Mouse (Mus musculus) olfactory bulb, adult 2 months (tissue): Measurements from ENCODE around the gene Glis3. TPM values are rescaled to one million over a fixed set of nuclear protein-coding genes. Genes with fewer than 3 reads are reported as not detected.

Source experiments
- H3K27ac ChIP-seq: fragments of 200-500 bp; 2 replicates; pipeline ENCODE4 v1.5.1; 2012; ENCODE audit warnings: low read depth, low read length; ENCODE audit not compliant: insufficient read depth
- H3K4me1 ChIP-seq: fragments of 200-500 bp; 2 replicates; pipeline ENCODE4 v1.6.1; 2012; ENCODE audit warnings: low read length; ENCODE audit not compliant: control insufficient read depth, insufficient read depth
- H3K4me3 ChIP-seq: fragments of 200-500 bp; 2 replicates; pipeline ENCODE4 v1.5.1; 2012; ENCODE audit warnings: mild to moderate bottlenecking, low read depth, low read length, moderate library complexity; ENCODE audit not compliant: insufficient read depth
- CTCF ChIP-seq: fragments of 200-500 bp; IDR thresholded peaks from 2 replicates; pipeline ENCODE4 v1.5.1; 2012; ENCODE audit warnings: low read depth, mild to moderate bottlenecking, low read length, moderate library complexity; ENCODE audit not compliant: insufficient read depth
- POLR2A ChIP-seq: fragments of 200-500 bp; IDR thresholded peaks from 2 replicates; pipeline ENCODE4 v1.6.1; 2012; ENCODE audit warnings: mild to moderate bottlenecking, low read depth, low read length, moderate library complexity; ENCODE audit not compliant: insufficient read depth
- WGBS: fragments of 180-500 bp; shearing (Covaris S2); methylation state at CpG from one replicate; pipeline ENCODE4 v1.1.7; 2018; 5-methylcytosine and 5-hydroxymethylcytosine counted together
- polyA plus RNA-seq: library from polyadenylated mRNA; stranded (reverse); fragments of >200 nt; gene quantifications from 2 replicates; pipeline ENCODE4 v1.2.4, GENCODE M21; 2012; ENCODE audit warnings: low replicate concordance; ENCODE audit not compliant: missing spikeins, insufficient read depth, insufficient read length

Gene Glis3
- polyA plus RNA-seq, 1 experiment: not detected

DNA sequence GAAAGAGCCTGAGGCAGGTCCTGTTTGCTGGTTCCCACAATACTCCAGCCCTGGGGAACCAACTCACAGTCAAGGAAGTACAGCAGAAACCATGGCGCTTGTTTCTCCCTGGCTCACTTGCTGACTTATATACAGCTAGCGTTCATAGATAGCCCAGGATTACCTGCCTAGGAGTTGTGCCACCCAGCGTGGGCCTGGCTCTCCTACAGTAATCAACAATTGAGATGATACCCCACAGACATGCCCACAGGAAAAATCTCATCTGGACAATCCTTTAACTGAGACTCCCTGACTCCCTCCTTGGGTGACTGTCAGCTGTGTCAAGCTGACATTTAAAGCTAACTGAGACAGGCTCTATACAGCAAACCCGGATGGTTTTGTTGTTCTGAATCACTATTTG is 405.9 kb downstream of the Glis3 start:
- no peak for TF ChIP-seq CTCF
- no peak for TF ChIP-seq POLR2A
- no peak overlapping the region for H3K27ac ChIP-seq
- WGBS: 90% methylated on average over 4 of the region's 4 CpGs
- H3K4me1 ChIP-seq: no peaks in the 10 kb centered on the region
- H3K4me3 ChIP-seq: no peak overlapping the region

DNA sequence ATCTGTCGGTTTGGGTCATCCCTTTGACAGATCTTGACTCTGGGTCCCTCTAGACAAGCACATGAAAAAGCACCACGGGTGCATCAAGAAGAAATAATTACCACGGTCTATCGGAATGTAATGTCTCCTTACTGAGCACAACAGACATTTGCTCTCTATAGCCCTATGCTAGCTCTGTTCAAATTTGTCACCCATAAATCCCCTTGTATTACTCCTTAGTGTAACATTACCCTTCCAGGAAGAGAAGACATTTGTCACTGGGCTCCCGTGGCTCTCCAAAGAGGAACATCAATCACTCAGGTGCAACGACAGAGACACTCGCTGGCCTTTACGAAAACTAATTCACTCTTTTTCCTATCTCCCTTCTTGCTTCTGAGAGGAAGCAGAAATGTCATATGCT is 413.0 kb downstream of the Glis3 start:
- TF ChIP-seq CTCF: no peak
- Histone ChIP-seq H3K27ac (no peak overlapping the region), H3K4me1 (no peaks in the 10 kb centered on the region), H3K4me3 (no peak overlapping the region)
- 92% methylated on average over 8 of the region's 8 CpGs for whole genome bisulfite sequencing

DNA sequence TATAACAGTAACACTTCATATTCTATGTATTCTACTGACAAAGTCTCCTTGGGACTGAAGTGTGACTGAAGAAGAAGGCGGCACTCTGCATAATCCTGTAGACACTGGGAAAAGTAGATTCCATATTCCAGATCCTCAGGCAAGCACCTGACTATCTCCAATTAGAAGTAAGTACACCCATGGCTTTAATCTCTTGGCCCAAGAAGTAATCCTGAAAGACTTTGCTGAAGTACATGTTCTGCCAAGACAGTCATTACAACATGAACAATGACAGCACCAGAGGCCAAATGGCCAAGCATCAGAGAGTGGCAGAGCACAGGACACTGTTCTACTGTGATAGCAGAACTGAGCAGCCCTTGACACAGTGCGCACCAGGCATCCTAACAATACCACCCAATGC is 414.1 kb downstream of the Glis3 start:
- WGBS: 93% methylated on average over 2 of the region's 2 CpGs
- Histone ChIP-seq H3K4me1 (no peaks in the 10 kb centered on the region), H3K4me3 (no peak overlapping the region), H3K27ac (no peak overlapping the region)
- no peak for TF ChIP-seq POLR2A
- TF ChIP-seq CTCF: no peak

DNA sequence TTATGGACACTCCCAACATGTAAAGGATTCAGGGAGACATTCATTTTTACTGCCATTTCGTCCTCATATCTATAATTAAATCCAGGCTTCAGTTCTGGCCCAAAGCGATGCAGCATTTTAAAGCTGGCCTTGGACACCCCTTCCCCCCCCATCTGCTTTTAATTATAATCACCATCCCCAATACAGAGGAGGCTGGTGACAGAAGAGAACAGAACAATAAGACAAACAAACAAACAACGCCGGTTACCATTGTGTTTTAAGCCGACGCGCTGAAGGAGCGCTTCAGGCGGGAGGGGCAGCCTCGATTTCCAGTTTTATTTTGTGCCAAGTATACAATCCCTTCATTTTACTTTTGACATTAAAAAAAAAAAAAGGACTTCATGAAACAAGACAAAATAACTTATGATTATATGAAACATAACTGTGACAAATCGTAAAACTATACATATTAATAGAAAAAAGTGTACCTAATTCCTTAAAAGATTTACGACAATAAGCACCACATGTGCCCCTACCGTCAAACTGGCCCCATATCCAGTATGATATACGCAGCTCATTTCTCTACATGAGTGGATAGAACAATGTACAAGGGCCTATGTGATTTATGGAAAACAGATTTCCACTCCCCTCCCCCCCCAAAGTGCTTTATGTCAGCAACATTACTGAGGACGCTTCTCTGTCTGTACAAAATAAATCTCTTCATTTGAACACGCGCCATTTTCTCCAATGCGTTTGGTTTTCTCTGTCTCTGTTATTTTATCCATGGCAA is 420.8 kb downstream of the Glis3 start:
- 66% methylated on average over 18 of the region's 18 CpGs for WGBS
- Histone ChIP-seq H3K4me1 (no peaks in the 10 kb centered on the region), H3K27ac (no peak overlapping the region), H3K4me3 (no peak overlapping the region)
- TF ChIP-seq CTCF: no peak
- no peak for TF ChIP-seq POLR2A

DNA sequence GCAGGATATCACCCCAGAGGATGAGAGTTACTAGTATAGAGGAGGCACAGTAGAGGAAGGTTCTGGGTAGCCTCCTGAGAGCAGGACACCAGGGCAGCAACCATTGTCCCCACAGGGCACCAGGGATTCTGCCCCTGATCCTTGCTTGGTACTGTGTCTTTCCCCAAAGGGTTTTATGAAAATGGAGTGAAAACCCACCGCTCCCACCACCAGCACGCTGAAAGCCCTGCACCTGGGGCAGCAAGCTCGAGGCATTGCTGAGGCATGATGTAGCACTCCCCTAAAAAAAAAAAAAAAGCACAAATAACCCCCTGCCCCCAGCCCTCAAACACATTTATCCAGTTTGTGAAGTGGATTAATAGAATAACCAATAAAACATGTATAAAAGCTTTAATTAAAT is 421.4 kb downstream of the Glis3 start:
- WGBS: 52% methylated on average over 3 of the region's 3 CpGs
- Histone ChIP-seq H3K4me3 (no peak overlapping the region), H3K27ac (no peak overlapping the region), H3K4me1 (no peaks in the 10 kb centered on the region)
- TF ChIP-seq CTCF: no peak
- TF ChIP-seq POLR2A: no peak

DNA sequence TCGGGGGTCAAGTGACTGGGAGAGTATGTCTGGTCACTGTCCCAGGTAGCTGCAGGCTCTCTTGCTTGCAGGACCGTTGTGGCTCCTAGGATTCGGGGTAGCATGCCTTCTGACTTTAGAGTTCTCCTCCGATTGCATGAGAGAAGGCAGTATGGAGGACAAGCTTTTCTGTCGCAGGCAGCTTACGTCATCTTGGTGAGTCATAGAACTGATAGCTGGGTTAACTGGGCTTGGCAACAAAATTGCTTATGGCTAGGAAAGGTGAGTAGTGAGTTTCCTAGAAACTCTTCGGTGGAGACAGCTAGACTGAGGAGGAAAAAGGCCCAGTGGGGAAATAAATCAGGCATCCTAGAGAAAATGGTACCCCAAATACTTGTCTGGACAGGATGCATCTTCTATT is 432.5 kb downstream of the Glis3 start:
- Histone ChIP-seq H3K27ac (no peak overlapping the region), H3K4me1 (no peaks in the 10 kb centered on the region), H3K4me3 (no peak overlapping the region)
- TF ChIP-seq POLR2A (no peak), CTCF (no peak)
- WGBS: 92% methylated on average over 7 of the region's 7 CpGs

DNA sequence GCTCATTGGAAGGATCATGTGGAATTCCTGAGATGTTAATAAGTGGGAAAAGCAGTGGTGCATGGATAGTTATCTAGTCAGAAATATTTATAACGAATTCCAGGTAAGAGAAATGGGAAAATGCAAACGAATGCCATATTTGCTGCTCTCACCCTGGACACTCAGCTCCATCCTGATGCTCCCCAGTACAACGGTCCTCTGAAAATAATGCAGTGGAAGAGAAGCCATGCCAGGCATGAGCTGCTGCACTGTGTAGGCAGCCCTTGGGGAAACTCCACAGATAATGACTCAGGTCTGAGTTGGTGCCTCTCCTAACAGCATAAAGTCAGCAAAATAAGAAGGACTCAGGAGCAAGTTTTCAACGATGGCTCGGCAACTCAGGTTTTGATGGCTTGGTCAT is 433.7 kb downstream of the Glis3 start:
- TF ChIP-seq CTCF (no peak), POLR2A (no peak)
- Histone ChIP-seq H3K4me3 (no peak overlapping the region), H3K4me1 (no peaks in the 10 kb centered on the region), H3K27ac (no peak overlapping the region)
- WGBS: 82% methylated on average over 5 of the region's 5 CpGs

DNA sequence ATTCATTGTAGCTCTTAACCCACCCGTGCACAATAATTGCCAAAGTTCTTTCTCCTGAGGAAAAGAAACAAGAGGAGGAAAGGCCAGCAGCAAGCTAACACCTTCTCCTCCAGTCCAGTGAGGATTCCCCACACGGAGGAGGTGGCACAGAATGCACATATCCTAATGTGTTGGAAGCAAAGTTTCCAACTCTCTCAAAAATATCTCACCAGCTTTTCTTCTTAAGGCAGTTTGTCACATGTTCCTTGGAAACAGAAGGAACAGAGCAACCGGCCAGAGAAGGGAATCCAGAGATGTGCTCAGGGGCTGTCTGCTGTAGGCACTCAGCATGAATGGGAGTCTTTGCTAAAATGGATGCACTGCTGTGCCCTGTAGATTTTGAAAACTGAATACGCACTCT is 441.8 kb downstream of the Glis3 start:
- TF ChIP-seq CTCF (no peak), POLR2A (no peak)
- 86% methylated on average over 4 of the region's 4 CpGs for WGBS
- Histone ChIP-seq H3K4me1 (no peaks in the 10 kb centered on the region), H3K27ac (no peak overlapping the region), H3K4me3 (no peak overlapping the region)

DNA sequence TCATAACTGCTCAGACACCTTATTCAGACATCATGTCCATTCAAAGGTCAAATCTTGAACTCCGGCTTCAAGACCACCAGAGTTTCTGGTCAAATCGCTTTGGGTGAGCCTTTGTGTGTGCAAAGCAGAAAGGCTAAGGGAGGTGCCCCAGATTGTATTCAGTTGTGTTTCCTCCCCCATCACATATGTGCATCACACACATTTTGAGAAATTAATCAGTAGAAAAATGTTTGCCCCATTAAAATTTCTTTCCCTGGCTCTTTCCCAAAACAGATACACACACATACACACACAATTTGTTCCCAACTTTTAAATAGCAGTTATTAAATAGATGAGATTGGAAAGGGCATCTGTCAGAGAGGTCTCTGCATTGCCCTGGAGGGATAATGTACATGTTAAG is 442.3 kb downstream of the Glis3 start:
- Histone ChIP-seq H3K4me3 (no peak overlapping the region), H3K27ac (no peak overlapping the region), H3K4me1 (no peaks in the 10 kb centered on the region)
- WGBS: 95% methylated on average over 2 of the region's 2 CpGs
- TF ChIP-seq CTCF (no peak), POLR2A (no peak)

DNA sequence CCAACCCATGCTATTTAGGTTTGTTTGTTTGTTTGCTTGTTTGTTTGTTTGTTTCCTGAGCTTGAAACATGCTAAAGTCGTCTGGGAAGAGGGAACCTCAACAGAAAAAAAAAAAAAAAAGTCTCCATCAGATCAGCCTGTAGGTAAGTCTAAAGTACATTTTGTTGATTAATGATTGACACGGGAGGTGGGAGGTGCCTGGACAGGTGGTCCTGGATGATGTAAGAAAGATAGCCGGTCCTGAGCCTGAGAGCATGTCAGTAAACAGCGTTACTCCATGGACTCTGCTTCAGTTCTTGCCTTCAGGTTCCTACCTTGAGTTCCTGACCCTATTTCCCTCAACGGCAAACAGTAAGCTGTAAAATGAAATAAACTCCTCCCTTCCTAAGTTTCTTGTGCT is 444.3 kb downstream of the Glis3 start:
- TF ChIP-seq CTCF (no peak), POLR2A (no peak)
- no peaks in the 10 kb centered on the region for H3K4me1 ChIP-seq
- WGBS: 89% methylated on average over 5 of the region's 5 CpGs
- no peak overlapping the region for H3K4me3 ChIP-seq
- no peak overlapping the region for H3K27ac ChIP-seq
